11 mouse cellular contexts compared by ENCODE assay signal in the genomic region with DNA sequence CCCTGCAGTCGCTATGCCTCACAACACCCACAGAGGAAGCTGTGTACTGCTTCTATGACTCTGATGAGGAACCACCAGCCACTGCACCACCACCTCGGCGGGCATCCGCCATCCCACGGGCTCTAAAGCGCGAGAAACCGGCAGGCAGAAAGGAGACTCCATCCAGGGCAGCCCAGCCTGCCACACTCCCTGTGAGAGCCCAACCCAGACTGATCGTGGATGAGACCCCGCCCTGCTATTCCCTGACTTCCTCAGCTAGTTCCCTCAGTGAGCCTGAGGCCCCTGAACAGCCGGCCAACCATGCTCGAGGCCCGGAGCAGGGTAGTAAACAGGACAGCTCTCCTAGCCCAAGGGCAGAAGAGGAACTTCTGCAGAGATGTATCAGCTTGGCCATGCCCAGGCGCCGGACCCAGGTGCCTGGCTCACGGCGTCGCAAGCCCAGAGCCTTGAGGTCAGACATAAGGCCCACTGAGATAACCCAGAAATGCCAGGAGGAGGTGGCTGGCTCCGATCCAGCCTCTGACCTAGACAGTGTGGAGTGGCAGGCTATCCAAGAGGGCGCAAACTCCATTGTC. TPM values are rescaled to one million over a fixed set of nuclear protein-coding genes. Genes with fewer than 3 reads are reported as not detected.
DNase-seq lines count a peak whose midpoint lies in the region; ATAC-seq lines count a peak whose summit lies in the region.
"Had no signal": no experiment of that assay in that cellular context is flagged by ENCODE, and none has a peak within 500 bp of the region (broad histone marks: within the 10 kb centered on the region; RNA-seq: fewer than 3 reads in every experiment).

No protein-coding gene starts in this region.

- 0 out of 2 replicates have a peak overlapping the region, but pooled peaks have one; percentile 7 for H3K9ac ChIP-seq in embryonic facial prominence, embryonic 12.5 days
- H3K9ac ChIP-seq: embryonic facial prominence, embryonic 15.5 days had no signal

- no peak for DNase-seq in embryonic facial prominence, embryonic 10.5 days (ENCODE audit: low spot score)
- DNase-seq in left cerebral cortex, postnatal 4 days: peak; percentile 34
- no peak for DNase-seq in left cerebral cortex, adult 9 months (ENCODE audit: low spot score in 2 of 2)
- peak; percentile 62 for DNase-seq in cerebellum, adult 8-10 months
- no peak for DNase-seq in ovary, adult 18-20 months (ENCODE audit: low spot score)
- no peak for DNase-seq in kidney, postnatal 25 days
- DNase-seq: layer of hippocampus, postnatal 36 days; lung, postnatal 14 days had no signal

- H3K4me2 ChIP-seq in embryonic facial prominence, embryonic 12.5 days (replicated peaks): no peak overlapping the region
- H3K4me2 ChIP-seq: embryonic facial prominence, embryonic 15.5 days had no signal

- H3K27me3 ChIP-seq in embryonic facial prominence, embryonic 12.5 days: peaks cover 83% of the 10 kb centered on the region
- H3K27me3 ChIP-seq in embryonic facial prominence, embryonic 10.5 days (replicated peaks; ENCODE audit: low read depth, poor library complexity, severe bottlenecking): peaks cover 94% of the 10 kb centered on the region

- no peak overlapping the region for H3K27ac ChIP-seq in embryonic facial prominence, embryonic 12.5 days
- no peak overlapping the region for H3K27ac ChIP-seq in embryonic facial prominence, embryonic 10.5 days (replicated peaks)
- H3K27ac ChIP-seq: embryonic facial prominence, embryonic 15.5 days had no signal

- intact Hi-C loops in left cerebral cortex, postnatal 4 days (cut with DNase I): no loop called here

- 53% methylated on average over 20 of the region's 20 CpGs for WGBS in embryonic facial prominence, embryonic 12.5 days
- WGBS in embryonic facial prominence, embryonic 10.5 days: 59% methylated on average over 20 of the region's 20 CpGs

- ATAC-seq in embryonic facial prominence, embryonic 12.5 days (ENCODE audit: insufficient number of reproducible peaks, insufficient read depth, low FRiP score, low TSS enrichment): no peak
- peak; percentile 41 for ATAC-seq in megakaryocyte progenitor cell, adult 5-6 weeks (replicated peaks; ENCODE audit: poor library complexity)

- H3K9me3 ChIP-seq in embryonic facial prominence, embryonic 12.5 days: no peaks in the 10 kb centered on the region
- no peaks in the 10 kb centered on the region for H3K9me3 ChIP-seq in embryonic facial prominence, embryonic 10.5 days
- H3K9me3 ChIP-seq: embryonic facial prominence, embryonic 15.5 days had no signal

- peaks cover 6% of the 10 kb centered on the region; the same call in 1 of the 2 replicates for H3K4me1 ChIP-seq in embryonic facial prominence, embryonic 12.5 days
- peaks cover 38% of the 10 kb centered on the region for H3K4me1 ChIP-seq in embryonic facial prominence, embryonic 10.5 days

- no peak overlapping the region for H3K4me3 ChIP-seq in embryonic facial prominence, embryonic 12.5 days
- H3K4me3 ChIP-seq in embryonic facial prominence, embryonic 10.5 days: no peak overlapping the region
- H3K4me3 ChIP-seq: embryonic facial prominence, embryonic 15.5 days had no signal

- H3K36me3 ChIP-seq in embryonic facial prominence, embryonic 12.5 days: peaks cover 33% of the 10 kb centered on the region
- H3K36me3 ChIP-seq in embryonic facial prominence, embryonic 10.5 days (replicated peaks): peaks cover 74% of the 10 kb centered on the region

RNA-seq across cellular contexts. Expression of a gene that starts 6.6 kb away (rescaled TPM):
- 50.0 and 50.3 TPM in 2 replicates for polyA plus RNA-seq in embryonic facial prominence, embryonic 12.5 days (2016; fragmentation: Nextera tagmentation; extraction: Ambion mirVana)
- 53.7 and 56.2 TPM in 2 replicates for polyA plus RNA-seq in embryonic facial prominence, embryonic 10.5 days (2016; fragmentation: Nextera tagmentation; extraction: Ambion mirVana)
- 10 to 100 TPM; 13.6 to 14.2 TPM for total RNA-seq in left cerebral cortex, postnatal 4 days (2021)
- total RNA-seq in megakaryocyte progenitor cell, adult 5-6 weeks (2015): 22.9 and 24.2 TPM in 2 replicates
- 15.7 and 16.8 TPM in 2 replicates for total RNA-seq in megakaryocyte progenitor cell, adult 5-6 weeks (2017)

RNA-seq across cellular contexts. Expression of a gene that starts 15.6 kb away (rescaled TPM):
- 4.5 and 5.1 TPM in 2 replicates for polyA plus RNA-seq in embryonic facial prominence, embryonic 12.5 days (2016; fragmentation: Nextera tagmentation; extraction: Ambion mirVana)
- 5.0 and 5.5 TPM in 2 replicates for polyA plus RNA-seq in embryonic facial prominence, embryonic 10.5 days (2016; fragmentation: Nextera tagmentation; extraction: Ambion mirVana)
- total RNA-seq in left cerebral cortex, postnatal 4 days (2021): 10 to 100 TPM in 1 of 2 experiments, 1 to 10 TPM in 1; 8.1 to 10.5 TPM
- 5.3 and 7.0 TPM in 2 replicates for total RNA-seq in megakaryocyte progenitor cell, adult 5-6 weeks (2015)
- total RNA-seq in megakaryocyte progenitor cell, adult 5-6 weeks (2017): 0.67 and 1.8 TPM in 2 replicates

RNA-seq across cellular contexts. Expression of a gene that starts 16.0 kb away (rescaled TPM):
- 4.2 and 5.7 TPM in 2 replicates for polyA plus RNA-seq in embryonic facial prominence, embryonic 12.5 days (2016; fragmentation: Nextera tagmentation; extraction: Ambion mirVana)
- polyA plus RNA-seq in embryonic facial prominence, embryonic 10.5 days (2016; fragmentation: Nextera tagmentation; extraction: Ambion mirVana): 6.6 TPM in 2 replicates
- 10 to 100 TPM; 13.3 to 14.8 TPM for total RNA-seq in left cerebral cortex, postnatal 4 days (2021)
- total RNA-seq in megakaryocyte progenitor cell, adult 5-6 weeks (2015): 2.7 and 3.8 TPM in 2 replicates
- 1.2 and 1.5 TPM in 2 replicates for total RNA-seq in megakaryocyte progenitor cell, adult 5-6 weeks (2017)

RNA-seq across cellular contexts. Expression of a gene that starts 17.9 kb away (rescaled TPM):
- polyA plus RNA-seq in embryonic facial prominence, embryonic 12.5 days (2016; fragmentation: Nextera tagmentation; extraction: Ambion mirVana): 18.3 and 21.7 TPM in 2 replicates
- 11.8 and 12.6 TPM in 2 replicates for polyA plus RNA-seq in embryonic facial prominence, embryonic 10.5 days (2016; fragmentation: Nextera tagmentation; extraction: Ambion mirVana)
- 100 to 1,000 TPM; 398 to 400 TPM for total RNA-seq in left cerebral cortex, postnatal 4 days (2021)
- not detected in 2 replicates for total RNA-seq in megakaryocyte progenitor cell, adult 5-6 weeks (2015)
- 0.03 TPM in 1 of 2 replicates, not detected in the other for total RNA-seq in megakaryocyte progenitor cell, adult 5-6 weeks (2017)

RNA-seq across cellular contexts. Expression of a gene that starts 21.5 kb away (rescaled TPM):
- 851 and 902 TPM in 2 replicates for polyA plus RNA-seq in embryonic facial prominence, embryonic 12.5 days (2016; fragmentation: Nextera tagmentation; extraction: Ambion mirVana)
- 1,079 and 1,119 TPM in 2 replicates for polyA plus RNA-seq in embryonic facial prominence, embryonic 10.5 days (2016; fragmentation: Nextera tagmentation; extraction: Ambion mirVana)
- 100 to 1,000 TPM; 873 to 899 TPM for total RNA-seq in left cerebral cortex, postnatal 4 days (2021)
- 2,196 and 2,314 TPM in 2 replicates for total RNA-seq in megakaryocyte progenitor cell, adult 5-6 weeks (2015)
- 2,623 and 2,987 TPM in 2 replicates for total RNA-seq in megakaryocyte progenitor cell, adult 5-6 weeks (2017)

Comparison
In these comparisons a context has a peak if more than half of its experiments do, and no peak if none do; other contexts are left out.
1. DNase-seq: peak in left cerebral cortex, postnatal 4 days (single experiment) and cerebellum, adult 8-10 months (single experiment); none in embryonic facial prominence, embryonic 10.5 days (single experiment), left cerebral cortex, adult 9 months (0 of 2), ovary, adult 18-20 months (single experiment) and kidney, postnatal 25 days (0 of 2).